Mouse (Mus musculus): ENCODE data around the gene Fam84b.
"Not testable (repeated sequence)": the region's sequence is repeated elsewhere in the genome, so short reads cannot be mapped to it uniquely, and the experiment has no call there.

Gene Fam84b

DNA sequence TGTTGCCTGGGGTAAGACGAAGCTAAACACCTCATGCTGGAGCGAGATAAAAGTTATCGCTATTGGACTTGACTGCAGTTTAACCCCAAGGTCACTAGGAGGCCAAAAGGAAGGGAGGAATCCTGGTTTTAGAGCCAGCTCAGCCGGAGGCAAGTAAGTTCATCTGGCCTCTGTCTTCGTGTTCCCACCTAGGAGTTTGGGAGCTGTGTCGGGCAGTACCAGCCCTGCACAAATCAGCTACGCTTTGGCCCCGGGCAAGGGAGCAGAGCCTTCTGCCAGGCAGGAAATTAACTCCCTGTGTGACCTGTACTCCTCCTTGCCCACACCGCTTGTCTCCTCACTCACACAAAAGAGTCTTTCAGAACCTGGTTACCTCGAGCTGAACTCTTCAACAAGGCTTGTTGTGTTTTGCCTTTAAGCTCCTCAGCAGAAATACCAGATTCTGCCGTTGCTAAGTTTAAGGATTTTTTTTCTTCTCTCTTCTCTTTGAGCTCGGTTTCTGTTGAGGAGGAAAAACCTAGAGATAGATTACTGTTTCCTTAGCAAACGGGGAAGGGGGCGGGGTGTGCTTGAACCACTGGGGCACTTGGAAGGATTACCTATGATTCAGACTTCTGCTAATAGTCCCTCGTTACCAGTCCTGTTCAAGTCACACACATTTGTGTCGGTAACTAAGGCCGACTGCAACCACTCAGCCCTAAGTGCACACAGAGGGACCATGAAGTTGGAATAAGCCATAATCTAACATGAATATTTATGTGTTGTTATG lies at the start of gene Fam84b:
Gene Fam84b, minus strand, starts transcription at position 548 of the 769 bp plus-strand sequence.
- peak in 1 of 2 experiments; percentile 25 for DNase-seq (ENCODE audit: low spot score in 2 of 2)

DNA sequence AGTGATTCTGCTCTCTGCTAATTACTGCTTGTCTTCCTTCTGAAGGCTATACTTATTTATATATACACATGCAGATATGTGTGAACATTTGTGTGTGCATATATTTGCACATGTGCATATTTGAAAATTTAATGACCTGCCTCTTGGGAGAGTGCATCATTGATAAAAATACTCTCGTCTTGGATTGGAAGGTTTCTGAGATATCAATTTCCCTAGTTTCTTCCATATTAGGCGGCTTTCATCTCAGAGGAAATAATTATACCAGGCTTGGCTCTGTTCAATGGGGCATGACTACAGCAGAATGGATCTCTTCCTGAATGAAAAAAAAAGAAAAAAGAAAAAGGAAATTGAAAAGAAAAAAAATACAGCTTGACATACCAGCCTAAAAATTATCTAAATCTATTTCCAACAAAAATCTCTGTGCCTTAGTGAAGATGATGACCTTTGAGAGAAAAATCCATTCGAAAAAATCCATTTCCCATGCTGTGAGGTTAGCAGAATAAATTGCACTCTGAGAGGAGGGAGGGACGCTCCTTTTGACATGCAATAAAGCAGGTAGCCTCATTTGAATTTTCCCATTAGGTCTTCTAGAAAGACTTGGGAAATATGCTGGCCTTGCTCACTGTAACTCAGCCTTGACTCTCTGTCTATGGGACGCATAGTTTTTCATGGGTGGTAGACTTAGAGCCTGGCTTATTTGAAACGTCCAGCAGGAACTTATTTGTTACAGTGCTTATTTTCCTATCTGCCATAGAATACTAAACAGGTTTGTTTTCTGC lies 44.8 kb upstream of the Fam84b start:
- DNase-seq (ENCODE audit: low spot score in 2 of 2): no peak

DNA sequence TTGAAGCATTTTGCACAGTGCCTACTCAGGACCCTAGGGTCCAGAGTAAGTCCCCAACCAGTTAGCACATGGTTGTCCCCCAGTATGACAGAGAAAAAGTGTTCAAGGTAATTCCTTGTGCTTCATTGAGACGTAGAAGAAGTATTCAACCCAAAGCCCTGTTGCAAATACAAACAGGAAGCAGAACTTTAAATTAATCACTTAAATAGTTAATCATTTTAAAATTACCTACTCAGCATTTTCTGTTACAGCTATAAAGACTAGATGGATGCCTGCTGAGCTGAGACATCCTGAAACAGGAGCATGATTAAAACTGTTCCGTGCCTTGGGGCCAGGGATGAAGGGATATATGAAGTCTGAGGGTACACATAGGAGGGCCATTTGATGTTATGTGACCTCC lies 42.5 kb upstream of the Fam84b start:
- DNase-seq (ENCODE audit: low spot score in 2 of 2): no peak

DNA sequence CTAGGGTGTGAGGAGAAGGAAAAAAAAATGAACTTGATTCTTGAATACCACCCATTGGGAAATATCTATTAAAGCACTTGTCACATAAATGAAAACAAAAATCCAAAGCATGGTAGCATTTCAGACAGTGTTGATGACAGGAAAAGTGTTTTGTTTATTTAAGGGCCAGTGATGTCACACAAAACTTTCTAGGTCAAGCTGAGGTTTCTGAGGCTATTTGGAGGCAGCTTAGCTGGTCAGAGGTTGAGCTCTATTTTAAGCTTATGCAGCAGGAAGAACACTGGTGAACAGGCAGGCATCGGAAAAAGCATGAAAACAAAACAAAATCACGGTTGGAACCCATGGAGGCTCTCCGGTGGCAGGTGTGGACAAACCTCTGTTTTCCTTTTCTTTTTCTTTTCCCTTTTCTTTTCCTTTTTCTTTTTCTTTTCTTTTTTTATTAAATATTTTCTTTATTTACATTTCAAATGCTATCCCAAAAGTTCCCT lies 39.4 kb upstream of the Fam84b start:
- DNase-seq (ENCODE audit: low spot score in 2 of 2): no peak

DNA sequence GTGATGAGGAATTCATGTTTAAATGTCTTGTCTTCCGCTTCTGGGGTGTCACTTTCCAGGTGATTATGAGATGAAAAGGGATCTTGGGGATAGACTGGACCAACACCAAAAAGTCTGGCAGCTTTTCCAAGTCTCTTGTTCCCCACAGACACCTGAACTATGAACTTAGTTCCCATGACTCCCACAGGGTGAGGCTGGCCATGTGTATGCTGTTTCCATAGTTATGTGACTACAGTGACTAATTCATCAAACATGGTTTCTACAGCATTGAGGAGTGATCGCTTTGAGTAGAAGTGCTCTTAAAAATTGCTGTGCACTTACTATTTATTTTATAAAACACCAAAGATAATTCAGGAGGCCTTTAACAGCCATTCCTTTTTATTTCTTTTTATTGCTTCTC lies 35.1 kb upstream of the Fam84b start:
- DNase-seq (ENCODE audit: low spot score in 2 of 2): no peak

DNA sequence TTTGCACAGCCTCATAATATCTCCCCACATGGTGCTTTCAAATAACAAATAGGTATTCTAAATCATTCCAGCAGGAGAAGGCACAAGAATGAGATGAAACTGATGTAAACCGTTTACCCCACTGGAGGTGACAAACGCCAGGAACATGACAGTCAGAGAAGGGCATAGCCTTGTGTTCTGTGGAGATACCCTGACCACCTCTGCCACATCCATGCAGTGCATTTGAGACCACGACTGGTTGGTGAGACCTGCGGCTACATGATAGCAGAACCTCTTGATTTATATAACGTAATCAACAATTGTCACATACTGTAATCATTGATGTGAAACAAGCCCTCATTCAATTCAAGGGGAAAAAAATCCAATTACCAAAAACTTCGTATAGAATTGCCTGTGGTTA lies 22.1 kb upstream of the Fam84b start:
- DNase-seq (ENCODE audit: low spot score in 2 of 2): no peak

DNA sequence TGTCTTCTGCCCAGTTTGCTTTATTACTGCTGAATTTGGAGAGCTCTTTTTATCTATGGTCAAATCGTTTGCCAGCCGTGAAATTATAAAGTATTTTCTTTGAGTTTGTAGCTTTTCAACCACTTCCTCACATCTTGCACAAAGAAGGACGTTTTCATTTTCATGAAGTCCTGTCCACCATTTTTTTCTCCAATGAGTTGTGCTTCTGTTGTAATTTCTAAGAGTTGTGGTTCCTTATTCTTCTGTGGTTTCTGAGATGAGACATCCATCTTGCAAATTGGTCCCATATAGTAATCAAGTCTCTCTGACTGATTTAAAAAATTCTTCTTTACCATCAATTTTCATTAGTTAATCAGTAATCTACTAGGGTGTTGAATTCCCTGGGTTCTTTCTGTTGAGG lies 8.8 kb upstream of the Fam84b start:
- no peak for DNase-seq (ENCODE audit: low spot score in 2 of 2)

DNA sequence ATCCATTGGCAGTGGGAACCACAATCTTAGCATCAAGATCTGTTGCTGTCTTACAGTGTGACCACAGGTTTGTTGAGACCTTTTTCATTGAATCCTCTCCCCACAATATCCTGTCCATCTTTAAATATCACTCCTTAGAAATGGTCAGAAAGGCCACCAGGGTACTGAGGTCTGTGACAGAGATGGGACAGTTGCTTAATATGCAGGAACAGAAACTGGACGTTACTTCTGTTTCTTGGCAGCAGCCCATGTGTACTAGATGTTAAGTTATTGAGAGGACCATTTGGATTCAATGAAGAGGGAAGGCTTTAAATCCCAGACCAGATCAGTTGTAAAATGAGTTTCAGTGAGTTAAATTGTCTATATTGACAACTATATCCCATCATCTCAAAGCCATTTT lies 1.5 kb upstream of the Fam84b start:
- no peak for DNase-seq (ENCODE audit: low spot score in 2 of 2)

DNA sequence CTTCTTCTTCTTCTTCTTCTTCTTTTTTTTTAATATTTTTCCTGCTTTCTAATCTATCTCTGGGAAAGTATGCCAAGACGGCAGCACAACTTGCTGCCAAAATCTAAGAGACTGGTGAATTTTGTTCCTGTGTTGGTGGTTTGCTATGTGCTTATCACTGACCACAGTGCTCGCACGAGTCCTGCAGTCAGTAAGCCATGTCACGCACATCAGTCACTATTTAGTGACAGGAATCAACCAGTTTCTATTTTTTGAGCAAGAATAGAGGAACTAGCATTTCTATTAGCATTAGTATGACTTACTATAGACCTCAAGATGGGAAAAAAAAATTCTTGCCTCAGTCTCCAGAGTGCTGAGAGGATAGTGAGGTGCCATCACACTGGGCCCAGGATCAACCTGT lies 573 bp upstream of the Fam84b start:
- no peak for DNase-seq (ENCODE audit: low spot score in 2 of 2)

DNA sequence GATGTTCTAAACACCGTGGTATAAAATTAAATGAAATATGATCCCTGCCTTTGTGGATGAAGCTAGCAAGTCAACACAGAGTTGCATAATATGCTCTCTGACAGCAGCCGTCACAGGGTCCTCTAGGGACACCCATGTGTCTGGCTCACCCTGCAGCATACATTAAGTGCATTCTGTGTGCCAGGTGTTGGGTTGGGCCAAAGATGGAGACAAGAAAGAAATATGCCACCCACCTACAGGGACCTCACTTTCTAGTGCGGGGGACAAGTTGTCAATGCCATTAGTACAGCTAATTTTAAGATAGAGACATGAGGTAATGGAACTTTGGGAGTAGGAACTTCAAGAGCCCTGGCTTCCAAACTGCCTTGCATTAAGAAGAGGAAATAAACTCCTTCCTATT lies 4.9 kb downstream of the Fam84b start:
- DNase-seq (ENCODE audit: low spot score in 2 of 2): peak in 1 of 2 experiments; percentile 54

DNA sequence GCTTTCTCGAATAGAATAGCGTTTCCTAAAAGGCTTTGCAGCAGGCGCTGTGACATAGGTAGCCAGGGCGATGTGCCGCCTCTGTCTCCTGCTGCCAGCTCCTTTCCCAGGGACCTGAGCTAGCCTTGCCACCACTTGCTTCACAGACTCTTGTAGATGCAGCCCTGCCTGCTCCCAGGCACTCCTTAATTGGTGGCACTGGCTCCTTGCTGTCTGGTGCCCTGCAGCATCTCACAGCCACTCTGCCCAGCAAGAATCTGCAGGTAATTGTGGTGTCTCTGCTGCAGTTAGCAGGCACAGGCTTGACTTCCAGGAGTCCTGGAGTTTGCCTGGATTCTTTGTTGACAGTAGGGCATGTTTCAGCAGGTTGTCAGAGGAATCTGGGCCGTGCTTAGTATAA lies 7.3 kb downstream of the Fam84b start:
- DNase-seq (ENCODE audit: low spot score in 2 of 2): no peak

DNA sequence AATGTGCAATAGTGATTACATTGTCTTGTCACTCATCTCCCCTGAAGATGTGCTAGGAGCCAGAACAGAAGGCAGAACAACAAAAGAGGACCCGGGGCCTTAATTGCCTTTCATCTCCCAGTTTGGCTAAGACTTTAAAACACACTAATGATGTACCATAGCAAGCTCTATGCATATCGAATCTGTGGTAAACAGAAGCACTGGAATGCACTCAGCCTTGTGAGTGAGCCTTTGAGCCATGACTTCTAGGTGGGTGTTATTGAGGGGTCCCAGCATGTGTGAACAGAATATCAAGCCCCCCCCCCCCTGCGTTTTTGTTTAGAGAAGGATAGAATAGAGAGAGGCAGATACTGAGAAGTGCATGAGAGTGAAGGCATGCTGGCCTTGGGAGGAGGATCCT lies 7.7 kb downstream of the Fam84b start:
- DNase-seq (ENCODE audit: low spot score in 2 of 2): no peak

DNA sequence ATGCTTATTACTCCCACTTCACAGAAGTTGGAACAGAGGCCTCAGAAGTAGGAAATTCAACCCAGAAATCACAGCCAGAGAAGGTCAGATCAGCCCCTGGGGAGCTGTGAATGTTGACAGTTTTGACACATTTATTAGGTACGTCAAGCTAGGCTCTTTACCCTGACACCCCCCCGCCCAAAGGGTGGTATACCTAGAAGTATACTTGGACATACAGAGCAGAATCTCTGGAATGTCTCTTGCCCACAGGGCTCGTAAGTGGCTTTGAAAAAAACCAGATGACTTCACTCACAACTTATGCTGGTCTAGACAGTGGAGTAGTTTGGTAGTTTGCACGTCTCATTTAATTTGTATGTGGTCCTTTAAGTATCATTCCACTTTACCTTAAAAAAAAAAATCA lies 11.8 kb downstream of the Fam84b start:
- no peak for DNase-seq (ENCODE audit: low spot score in 2 of 2)

DNA sequence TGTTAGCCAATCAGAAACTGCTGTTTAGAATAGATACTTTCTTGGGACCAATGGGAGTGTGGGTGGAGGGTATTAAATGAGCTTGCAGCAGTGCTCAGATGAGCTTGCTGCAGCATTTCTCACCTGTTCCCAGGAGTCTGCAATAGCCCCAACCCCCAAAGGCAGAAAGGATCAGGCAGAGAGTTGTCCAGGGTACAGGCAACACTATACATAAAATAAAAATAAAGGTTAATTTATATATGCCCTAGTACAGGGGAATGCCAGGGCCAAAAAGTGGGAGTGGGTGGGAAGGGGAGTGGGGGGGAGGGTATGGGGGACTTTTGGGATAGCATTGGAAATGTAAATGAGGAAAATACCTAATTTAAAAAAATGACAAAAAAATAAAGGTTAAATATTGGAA lies 12.3 kb downstream of the Fam84b start:
- not testable (repeated sequence) for DNase-seq (ENCODE audit: low spot score in 2 of 2)

DNA sequence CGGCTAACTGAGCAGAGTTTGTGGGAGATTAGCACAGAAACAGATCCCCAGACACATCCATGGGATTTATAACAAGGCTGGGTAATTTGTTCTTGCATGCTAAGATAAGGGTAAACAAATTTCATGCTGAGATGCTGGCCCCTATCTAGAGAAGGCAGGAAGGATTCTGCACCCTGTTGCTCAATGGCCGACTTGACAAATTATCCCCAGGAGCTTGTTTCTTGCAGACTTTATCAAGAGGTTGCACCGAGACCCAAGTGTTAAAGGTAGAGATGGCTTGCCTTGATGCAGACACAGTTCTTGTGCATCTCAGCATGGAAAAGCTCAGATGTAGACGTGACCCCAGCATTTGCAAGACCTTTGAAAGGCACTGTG lies 13.3 kb downstream of the Fam84b start:
- DNase-seq (ENCODE audit: low spot score in 2 of 2): no peak

DNA sequence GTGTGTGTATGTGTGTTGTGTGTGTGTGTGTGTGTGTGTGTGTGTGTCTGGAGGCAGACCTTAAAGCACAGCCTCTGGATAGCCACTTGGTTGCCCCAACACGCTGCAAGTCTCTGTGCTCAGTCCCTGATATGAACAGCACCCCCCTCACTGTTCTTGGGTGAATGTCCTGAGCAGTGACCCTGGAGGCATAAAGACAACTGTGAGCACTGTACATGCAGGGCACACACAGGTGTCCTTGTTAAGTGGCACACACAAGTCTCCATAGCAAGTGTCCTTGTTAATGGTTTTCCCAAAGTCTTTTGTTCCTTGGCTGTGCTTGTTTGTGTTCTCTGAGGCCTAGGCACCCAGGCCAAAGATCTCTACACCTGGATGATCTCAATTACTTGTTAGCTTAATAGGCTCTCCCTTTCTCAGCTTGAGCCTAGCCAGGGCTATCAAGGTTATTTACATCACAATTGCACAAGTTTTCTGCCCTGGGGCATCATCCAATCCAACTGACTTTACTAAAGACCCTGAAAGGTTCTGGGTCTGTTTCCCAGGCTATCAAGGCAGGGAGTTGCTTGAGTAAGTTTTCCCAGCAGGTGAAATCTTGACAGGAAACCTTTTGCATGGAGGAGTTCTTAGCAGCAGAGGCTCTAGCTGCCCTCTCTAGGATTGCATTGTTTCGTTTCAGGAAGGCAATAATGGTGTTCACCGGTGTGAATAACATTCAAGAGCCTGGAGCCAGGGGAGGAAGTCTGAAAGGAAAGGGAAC lies 13.9 kb downstream of the Fam84b start:
- no peak for DNase-seq (ENCODE audit: low spot score in 2 of 2)

DNA sequence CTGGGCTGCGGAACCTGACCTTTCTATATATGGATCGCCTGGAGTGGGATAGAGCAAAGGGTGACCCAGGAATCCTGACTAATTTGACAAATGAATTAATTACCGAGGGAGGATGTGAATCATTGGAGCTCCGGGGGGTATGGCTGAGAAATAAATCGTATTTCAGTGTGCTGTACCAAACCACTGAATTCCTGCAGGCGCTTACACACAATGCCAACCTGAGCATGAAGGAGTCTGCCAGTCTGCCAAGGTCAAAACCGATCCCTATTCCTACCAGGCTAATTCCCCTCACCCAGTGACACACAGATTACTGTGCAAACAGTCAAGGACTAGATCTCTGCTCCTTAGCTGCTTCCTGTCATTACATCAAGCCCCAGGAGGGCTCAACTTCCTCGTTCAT lies 15.4 kb downstream of the Fam84b start:
- DNase-seq (ENCODE audit: low spot score in 2 of 2): no peak

DNA sequence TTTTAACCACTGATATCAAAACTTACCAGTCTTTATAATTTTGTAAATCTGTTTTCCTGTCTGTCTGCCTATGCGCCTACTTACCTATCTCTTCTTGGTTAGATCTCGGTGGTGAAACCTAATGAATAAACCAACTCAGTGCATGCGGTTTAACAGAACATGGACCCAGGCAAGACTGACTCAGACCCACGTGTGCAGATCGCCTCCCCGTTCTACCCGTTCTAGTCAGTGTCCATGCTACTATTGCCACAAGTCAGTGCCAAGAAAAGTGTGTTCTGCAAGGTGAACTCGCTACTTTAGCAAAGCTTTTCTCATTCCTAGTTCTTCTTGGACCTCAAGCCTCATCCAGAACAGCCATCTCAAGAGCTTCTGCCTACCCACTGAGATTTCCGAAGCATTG lies 15.9 kb downstream of the Fam84b start:
- no peak for DNase-seq (ENCODE audit: low spot score in 2 of 2)

DNA sequence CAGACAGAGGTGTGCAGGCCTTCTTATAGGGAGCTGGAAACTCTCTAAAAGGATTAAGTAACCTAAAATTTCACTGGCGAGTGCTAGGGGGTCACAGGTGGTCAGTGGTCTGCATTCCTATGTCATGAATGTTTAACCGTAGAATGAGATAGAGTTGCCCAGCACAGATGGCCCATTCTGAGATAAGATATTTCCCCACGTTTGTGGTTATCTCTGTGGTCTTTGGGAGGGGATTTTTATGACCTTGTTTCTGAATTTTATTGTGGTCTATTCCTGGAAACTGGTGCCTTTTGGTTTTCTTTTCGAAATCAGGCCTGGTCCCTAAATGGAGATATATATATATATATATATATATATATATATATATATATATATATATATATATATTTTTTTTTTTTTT lies 17.3 kb downstream of the Fam84b start:
- no peak for DNase-seq (ENCODE audit: low spot score in 2 of 2)

DNA sequence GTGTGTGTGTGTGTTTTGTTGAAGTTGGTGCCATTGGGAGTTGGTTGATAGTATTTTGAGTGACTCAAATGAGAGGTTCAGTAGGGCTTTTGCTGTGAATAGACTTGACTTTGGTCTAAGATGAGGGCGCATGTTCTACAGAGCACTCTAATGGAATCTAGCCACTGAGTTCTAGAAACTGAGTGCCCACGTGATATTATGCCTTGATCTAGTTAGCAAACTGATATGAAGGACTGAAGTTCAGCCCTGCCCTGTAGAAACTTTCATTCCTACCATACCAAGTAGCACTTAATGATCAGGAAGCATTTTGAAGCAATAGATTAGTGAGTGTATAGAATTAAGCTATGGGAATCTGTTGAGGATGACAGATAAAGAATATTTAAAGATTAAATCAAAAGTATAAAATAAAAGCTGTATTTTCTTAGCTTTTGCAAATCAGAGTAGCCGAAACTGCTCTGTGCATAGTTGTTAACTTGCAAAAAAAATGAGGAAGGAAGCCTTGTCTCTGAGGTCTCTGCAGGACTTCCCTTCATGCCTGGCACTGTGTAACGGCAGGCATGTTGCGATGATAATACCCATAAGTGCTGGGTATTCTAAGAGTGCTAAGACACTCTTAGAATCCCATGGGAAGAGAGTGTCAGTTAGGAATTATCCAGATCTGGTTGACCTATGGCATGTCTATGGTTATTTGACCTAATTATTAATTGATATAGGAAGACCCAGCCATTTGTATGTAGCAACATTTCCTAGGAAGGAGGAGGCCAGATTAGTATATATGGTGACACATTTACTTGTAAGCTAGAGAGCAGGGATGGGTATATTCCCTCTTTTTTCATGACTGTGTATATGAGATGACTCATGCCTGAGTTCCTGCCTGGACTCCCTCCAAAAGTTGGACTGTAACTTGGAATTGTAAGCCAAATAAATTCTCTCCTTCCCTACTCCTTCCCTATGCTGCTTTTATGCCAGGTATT lies 18.7 kb downstream of the Fam84b start:
- no peak for DNase-seq (ENCODE audit: low spot score in 2 of 2)

DNA sequence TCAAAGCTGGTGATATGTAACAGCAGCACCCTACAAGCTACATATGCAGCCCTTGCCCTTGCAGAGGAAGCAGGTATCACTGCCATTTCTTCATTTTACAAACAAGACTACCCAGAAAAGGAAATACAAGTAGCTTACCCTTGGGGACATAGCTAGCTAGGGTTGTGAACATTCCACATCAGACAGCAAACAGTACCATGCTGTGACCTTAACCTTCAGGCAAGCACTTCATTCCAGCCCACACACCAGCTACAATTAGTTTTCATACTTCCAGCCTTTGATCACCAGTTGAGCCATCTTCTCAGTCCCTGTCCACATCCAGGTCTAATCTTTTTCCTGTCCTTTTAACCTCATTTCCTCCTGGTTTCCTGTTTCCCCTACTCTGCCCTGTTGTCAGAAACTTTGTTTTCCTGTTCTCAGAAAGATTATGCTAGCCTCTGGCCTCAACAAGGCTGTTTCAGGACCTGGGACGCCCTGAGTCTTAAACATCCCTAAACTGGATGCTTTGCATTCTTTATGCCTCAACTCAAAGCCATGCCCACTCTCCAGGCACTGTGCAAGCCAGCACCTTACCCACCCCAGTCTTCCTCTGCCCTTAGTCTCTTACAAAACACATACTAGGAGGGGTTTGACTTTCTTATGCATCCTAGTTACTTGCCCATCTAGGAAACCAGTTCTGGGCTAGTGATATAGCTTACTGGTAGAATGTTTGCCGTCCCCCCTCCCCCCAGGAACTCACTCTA lies 19.9 kb downstream of the Fam84b start:
- DNase-seq (ENCODE audit: low spot score in 2 of 2): no peak
